Mouse (Mus musculus): ENCODE data around the gene Defb33. TPM values are rescaled to one million over a fixed set of nuclear protein-coding genes. Genes with fewer than 3 reads are reported as not detected.

Defb33 gene
- polyA plus RNA-seq (2014; fragmentation: Nextera tagmentation; extraction: Ambion mirVana): not detected in 2 replicates

- Histone ChIP-seq H3K4me1 (ENCODE audit: control insufficient read depth, insufficient read depth, low read length) (no peaks in the 10 kb centered on the region), H3K4me3 (ENCODE audit: low read depth, low read length) (no peak within 1 kb of the TSS), H3K36me3 (replicated peaks; ENCODE audit: control insufficient read depth, insufficient read depth, low read depth, low read length) (no peaks in the 10 kb centered on the region), H3K27me3 (ENCODE audit: control insufficient read depth, insufficient read depth, low read length) (no peaks in the 10 kb centered on the region), H3K4me2 (ENCODE audit: low read depth, low read length) (no peak within 1 kb of the TSS), H3K9ac (replicated peaks; ENCODE audit: low read length) (no peak within 1 kb of the TSS), H3K27ac (replicated peaks; ENCODE audit: low read depth, low read length) (no peak within 1 kb of the TSS), H3K9me3 (replicated peaks; ENCODE audit: control insufficient read depth, low read length) (no peaks in the 10 kb centered on the region; the same call in 1 of the 2 replicates)
- ATAC-seq (replicated peaks; ENCODE audit: insufficient number of reproducible peaks, low FRiP score, low TSS enrichment, low read depth): no peak
- 95% methylated on average over 2 of the region's 2 CpGs for WGBS
- DNase-seq (ENCODE audit: low spot score): no peak
These were observed at the start of gene Defb33 for GRCm38 (mm10) chr8:20892369-20892768. Defb33 (plus strand) TSS chr8:20892669.

- no peak overlapping the region for H3K27ac ChIP-seq (replicated peaks; ENCODE audit: low read depth, low read length)
- H3K4me2 ChIP-seq (ENCODE audit: low read depth, low read length): no peak overlapping the region
- DNase-seq (ENCODE audit: low spot score) (no peak), ATAC-seq (replicated peaks; ENCODE audit: insufficient number of reproducible peaks, low FRiP score, low TSS enrichment, low read depth) (no peak)
- H3K36me3 ChIP-seq (replicated peaks; ENCODE audit: control insufficient read depth, insufficient read depth, low read depth, low read length): no peaks in the 10 kb centered on the region
- H3K4me1 ChIP-seq (ENCODE audit: control insufficient read depth, insufficient read depth, low read length): no peaks in the 10 kb centered on the region
- H3K4me3 ChIP-seq (ENCODE audit: low read depth, low read length): no peak overlapping the region
- no peak overlapping the region for H3K9ac ChIP-seq (replicated peaks; ENCODE audit: low read length)
- 34% methylated on average over 6 of the region's 6 CpGs for WGBS
- H3K27me3 ChIP-seq (ENCODE audit: control insufficient read depth, insufficient read depth, low read length): no peaks in the 10 kb centered on the region
- H3K9me3 ChIP-seq (replicated peaks; ENCODE audit: control insufficient read depth, low read length): no peaks in the 10 kb centered on the region
These were observed 17.9 kb upstream of the Defb33 start for GRCm38 (mm10) chr8:20874608-20875007.

GRCm38 (mm10) chr8:20902527-20902926, 10.1 kb downstream of the Defb33 start, which contains the start of gene Gm15056:
Gm15056 (minus strand) TSS chr8:20902627.
- no peaks in the 10 kb centered on the region for H3K4me1 ChIP-seq (ENCODE audit: control insufficient read depth, insufficient read depth, low read length)

GRCm38 (mm10) chr8:20907119-20907518, 14.7 kb downstream of the Defb33 start:
- Histone ChIP-seq H3K36me3 (replicated peaks; ENCODE audit: control insufficient read depth, insufficient read depth, low read depth, low read length) (no peaks in the 10 kb centered on the region), H3K4me3 (ENCODE audit: low read depth, low read length) (no peak overlapping the region), H3K9ac (replicated peaks; ENCODE audit: low read length) (no peak overlapping the region), H3K27ac (replicated peaks; ENCODE audit: low read depth, low read length) (no peak overlapping the region), H3K27me3 (ENCODE audit: control insufficient read depth, insufficient read depth, low read length) (no peaks in the 10 kb centered on the region), H3K4me2 (ENCODE audit: low read depth, low read length) (no peak overlapping the region), H3K4me1 (ENCODE audit: control insufficient read depth, insufficient read depth, low read length) (no peaks in the 10 kb centered on the region), H3K9me3 (replicated peaks; ENCODE audit: control insufficient read depth, low read length) (no peaks in the 10 kb centered on the region; the same call in 1 of the 2 replicates)
- DNase-seq (ENCODE audit: low spot score) (no peak), ATAC-seq (replicated peaks; ENCODE audit: insufficient number of reproducible peaks, low FRiP score, low TSS enrichment, low read depth) (no peak)
- WGBS: 88% methylated on average over 2 of the region's 2 CpGs

More at GRCm38 (mm10) chr8:20902527-20902926, 10.1 kb downstream of the Defb33 start, which contains the start of gene Gm15056:
- 59% methylated on average over 2 of the region's 2 CpGs for WGBS
- no peak within 1 kb of the TSS for H3K4me2 ChIP-seq (ENCODE audit: low read depth, low read length)
- H3K36me3 ChIP-seq (replicated peaks; ENCODE audit: control insufficient read depth, insufficient read depth, low read depth, low read length): no peaks in the 10 kb centered on the region
- no peak for DNase-seq (ENCODE audit: low spot score)
- no peak within 1 kb of the TSS for H3K9ac ChIP-seq (replicated peaks; ENCODE audit: low read length)
- no peaks in the 10 kb centered on the region; the same call in 1 of the 2 replicates for H3K9me3 ChIP-seq (replicated peaks; ENCODE audit: control insufficient read depth, low read length)
- H3K4me3 ChIP-seq (ENCODE audit: low read depth, low read length): no peak within 1 kb of the TSS
- ATAC-seq (replicated peaks; ENCODE audit: insufficient number of reproducible peaks, low FRiP score, low TSS enrichment, low read depth): no peak
- H3K27ac ChIP-seq (replicated peaks; ENCODE audit: low read depth, low read length): no peak within 1 kb of the TSS
- no peaks in the 10 kb centered on the region for H3K27me3 ChIP-seq (ENCODE audit: control insufficient read depth, insufficient read depth, low read length)

- Histone ChIP-seq H3K9ac (replicated peaks; ENCODE audit: low read length) (no peak overlapping the region), H3K27me3 (ENCODE audit: control insufficient read depth, insufficient read depth, low read length) (no peaks in the 10 kb centered on the region), H3K4me1 (ENCODE audit: control insufficient read depth, insufficient read depth, low read length) (no peaks in the 10 kb centered on the region), H3K9me3 (replicated peaks; ENCODE audit: control insufficient read depth, low read length) (no peaks in the 10 kb centered on the region; the same call in 1 of the 2 replicates), H3K4me3 (ENCODE audit: low read depth, low read length) (no peak overlapping the region), H3K27ac (replicated peaks; ENCODE audit: low read depth, low read length) (no peak overlapping the region), H3K4me2 (ENCODE audit: low read depth, low read length) (no peak overlapping the region), H3K36me3 (replicated peaks; ENCODE audit: control insufficient read depth, insufficient read depth, low read depth, low read length) (no peaks in the 10 kb centered on the region)
- WGBS: 66% methylated on average over 2 of the region's 2 CpGs
- DNase-seq (ENCODE audit: low spot score) (no peak), ATAC-seq (replicated peaks; ENCODE audit: insufficient number of reproducible peaks, low FRiP score, low TSS enrichment, low read depth) (no peak)
These were observed 15.8 kb downstream of the Defb33 start for GRCm38 (mm10) chr8:20908256-20908655.

- DNase-seq (ENCODE audit: low spot score) (no peak), ATAC-seq (replicated peaks; ENCODE audit: insufficient number of reproducible peaks, low FRiP score, low TSS enrichment, low read depth) (no peak)
- no peaks in the 10 kb centered on the region for H3K36me3 ChIP-seq (replicated peaks; ENCODE audit: control insufficient read depth, insufficient read depth, low read depth, low read length)
- H3K4me2 ChIP-seq (ENCODE audit: low read depth, low read length): no peak overlapping the region
- H3K9me3 ChIP-seq (replicated peaks; ENCODE audit: control insufficient read depth, low read length): no peaks in the 10 kb centered on the region; the same call in 1 of the 2 replicates
- H3K27ac ChIP-seq (replicated peaks; ENCODE audit: low read depth, low read length): no peak overlapping the region
- H3K4me1 ChIP-seq (ENCODE audit: control insufficient read depth, insufficient read depth, low read length): no peaks in the 10 kb centered on the region
- WGBS: 78% methylated on average over 1 of the region's 1 CpGs
- H3K27me3 ChIP-seq (ENCODE audit: control insufficient read depth, insufficient read depth, low read length): no peaks in the 10 kb centered on the region
- H3K9ac ChIP-seq (replicated peaks; ENCODE audit: low read length): no peak overlapping the region
- no peak overlapping the region for H3K4me3 ChIP-seq (ENCODE audit: low read depth, low read length)
These were observed 19.8 kb downstream of the Defb33 start for GRCm38 (mm10) chr8:20912288-20912687.

- no peak for ATAC-seq (replicated peaks; ENCODE audit: insufficient number of reproducible peaks, low FRiP score, low TSS enrichment, low read depth)
- no peak within 1 kb of the TSS for H3K27ac ChIP-seq (replicated peaks; ENCODE audit: low read depth, low read length)
- no peaks in the 10 kb centered on the region for H3K27me3 ChIP-seq (ENCODE audit: control insufficient read depth, insufficient read depth, low read length)
- 72% methylated on average over 3 of the region's 3 CpGs for WGBS
- no peaks in the 10 kb centered on the region for H3K36me3 ChIP-seq (replicated peaks; ENCODE audit: control insufficient read depth, insufficient read depth, low read depth, low read length)
- no peaks in the 10 kb centered on the region for H3K4me1 ChIP-seq (ENCODE audit: control insufficient read depth, insufficient read depth, low read length)
- no peak for DNase-seq (ENCODE audit: low spot score)
- no peak within 1 kb of the TSS for H3K4me3 ChIP-seq (ENCODE audit: low read depth, low read length)
- no peak within 1 kb of the TSS for H3K9ac ChIP-seq (replicated peaks; ENCODE audit: low read length)
- no peak within 1 kb of the TSS for H3K4me2 ChIP-seq (ENCODE audit: low read depth, low read length)
- H3K9me3 ChIP-seq (replicated peaks; ENCODE audit: control insufficient read depth, low read length): no peaks in the 10 kb centered on the region
These were observed 29.5 kb downstream of the Defb33 start, which contains the start of gene Gm6040 for GRCm38 (mm10) chr8:20921971-20922370. Gm6040 (minus strand) TSS chr8:20922071.

- DNase-seq (ENCODE audit: low spot score) (no peak), ATAC-seq (replicated peaks; ENCODE audit: insufficient number of reproducible peaks, low FRiP score, low TSS enrichment, low read depth) (no peak)
- Histone ChIP-seq H3K9me3 (replicated peaks; ENCODE audit: control insufficient read depth, low read length) (no peaks in the 10 kb centered on the region; the same call in 1 of the 2 replicates), H3K4me3 (ENCODE audit: low read depth, low read length) (no peak within 1 kb of the TSS), H3K4me1 (ENCODE audit: control insufficient read depth, insufficient read depth, low read length) (no peaks in the 10 kb centered on the region), H3K4me2 (ENCODE audit: low read depth, low read length) (no peak within 1 kb of the TSS), H3K27ac (replicated peaks; ENCODE audit: low read depth, low read length) (no peak within 1 kb of the TSS), H3K9ac (replicated peaks; ENCODE audit: low read length) (no peak within 1 kb of the TSS), H3K27me3 (ENCODE audit: control insufficient read depth, insufficient read depth, low read length) (no peaks in the 10 kb centered on the region), H3K36me3 (replicated peaks; ENCODE audit: control insufficient read depth, insufficient read depth, low read depth, low read length) (no peaks in the 10 kb centered on the region)
- WGBS: 68% methylated on average over 3 of the region's 3 CpGs
These were observed 52.1 kb downstream of the Defb33 start, which contains the start of gene AY761185 for GRCm38 (mm10) chr8:20944610-20945009. AY761185 (minus strand) TSS chr8:20944710.

Measured in embryonic facial prominence, embryonic 11.5 days (tissue).